ENCODE assay signal across 8 mouse cellular contexts in genomic region chr17:31658468-31659185, GRCm38 (mm10). TPM values are rescaled to one million over a fixed set of nuclear protein-coding genes. Genes with fewer than 3 reads are reported as not detected.
DNase-seq lines count a peak whose midpoint lies in the region; ATAC-seq and TF ChIP-seq lines count a peak whose summit lies in the region.

Gene U2af1 (minus strand): TSS chr17:31658892.

- no peaks in the 10 kb centered on the region for H3K27me3 ChIP-seq in forebrain, embryonic 15.5 days

- TF ChIP-seq CTCF in lung, adult 2 months (IDR thresholded peaks at IDR 0.05; ENCODE audit: insufficient read depth, low read length) = no peak

- peak within 1 kb of the TSS; percentile 91 for H3K27ac ChIP-seq in ES-E14 (ENCODE audit: insufficient read depth, low read depth, low read length, poor library complexity, severe bottlenecking)
- H3K27ac ChIP-seq in forebrain, embryonic 15.5 days (replicated peaks) = peak within 1 kb of the TSS; percentile 88

- peak; percentile 93 for DNase-seq in ES-E14 (ENCODE audit: low read depth, low spot score)
- DNase-seq in cerebellum, adult 11-12 months = peak; percentile 97
- peak; percentile 97 for DNase-seq in heart, postnatal 25 days (ENCODE audit: low spot score)
- peak; percentile 98 for DNase-seq in layer of hippocampus, adult 18-20 months (ENCODE audit: low spot score in 2 of 2)
- DNase-seq in lung, adult 2 months = peak; percentile 97
- peak; percentile 94 to 95 for DNase-seq in thymus, adult 18-20 months

- in situ Hi-C loops in ES-E14 (cut with MboI; ENCODE audit: low sequenced_read_pairs in 2 of 2, unreplicated experiment in 2 of 2) = no loop called here

- intact Hi-C loops in heart, postnatal 25 days (cut with DNase I) = loop anchor here (2.0 to 5.0 kb wide), 2 partner anchors 92 to 146 kb away; no protein-coding TSS in a partner anchor

- peak; percentile 98 for ATAC-seq in forebrain, embryonic 15.5 days (replicated peaks)
- ATAC-seq in neutrophil, adult 5-6 weeks (ENCODE audit: extremely low read depth, insufficient number of reproducible peaks, low FRiP score, poor library complexity, severe bottlenecking) = peak; percentile 99

- H3K4me1 ChIP-seq in ES-E14 (ENCODE audit: control insufficient read depth in 2 of 2, insufficient read depth in 2 of 2, low read length in 2 of 2, poor library complexity in 1 of 2) = peaks cover 0 to 13% of the 10 kb centered on the region in 2 experiments; a peak in 1 of 4 replicates
- H3K4me1 ChIP-seq in forebrain, embryonic 15.5 days = peaks cover 39% of the 10 kb centered on the region
- H3K4me1 ChIP-seq in lung, adult 2 months (ENCODE audit: control insufficient read depth, insufficient read depth, low read length) = peaks cover 11% of the 10 kb centered on the region; the same call in 1 of the 2 replicates

- H3K4me2 ChIP-seq in forebrain, embryonic 15.5 days (replicated peaks) = peak within 1 kb of the TSS; percentile 82

- peak; percentile 74 for TF ChIP-seq POLR2A in lung, adult 2 months (IDR thresholded peaks at IDR 0.05; ENCODE audit: borderline replicate concordance, extremely low read depth, low read depth, low read length)

- H3K36me3 ChIP-seq in ES-E14 (ENCODE audit: control insufficient read depth, insufficient read depth, low read length, poor library complexity, severe bottlenecking) = peaks cover 25% of the 10 kb centered on the region
- peaks cover 21% of the 10 kb centered on the region for H3K36me3 ChIP-seq in forebrain, embryonic 15.5 days

- peak within 1 kb of the TSS; percentile 99 for H3K9ac ChIP-seq in ES-E14 (ENCODE audit: insufficient read depth, low read depth, low read length, poor library complexity, severe bottlenecking)
- H3K9ac ChIP-seq in forebrain, embryonic 15.5 days (replicated peaks) = peak within 1 kb of the TSS; percentile 81

- H3K4me3 ChIP-seq in ES-E14 (ENCODE audit: insufficient read depth in 1 of 2, low read depth in 1 of 2, low read length in 2 of 2, poor library complexity in 1 of 2, severe bottlenecking in 1 of 2) = peak within 1 kb of the TSS; percentile 85 to 98
- H3K4me3 ChIP-seq in forebrain, embryonic 15.5 days = peak within 1 kb of the TSS; percentile 62
- peak within 1 kb of the TSS; percentile 87 for H3K4me3 ChIP-seq in lung, adult 2 months (replicated peaks; ENCODE audit: extremely low read depth, low read depth, low read length)

- WGBS in forebrain, embryonic 15.5 days = under 1% methylated on average over 71 of the region's 77 CpGs
- under 1% methylated on average over 76 of the region's 77 CpGs for WGBS in lung, adult 2 months

- no peaks in the 10 kb centered on the region for H3K9me3 ChIP-seq in ES-E14 (ENCODE audit: control insufficient read depth, insufficient read depth, low read depth, low read length)
- no peaks in the 10 kb centered on the region for H3K9me3 ChIP-seq in forebrain, embryonic 15.5 days

TF ChIP-seq in ES-E14, 5 proteins besides CTCF, POLR2A, EP300 and RAD21:
- no peak for TF ChIP-seq CHD2 (IDR thresholded peaks at IDR 0.05; ENCODE audit: low read depth, low read length)
- no peak for TF ChIP-seq ZC3H11A (IDR thresholded peaks at IDR 0.05; ENCODE audit: borderline replicate concordance, low read depth, low read length)
- TF ChIP-seq HCFC1 (IDR thresholded peaks at IDR 0.05; ENCODE audit: borderline replicate concordance, insufficient read depth, low read length) = peak; percentile 79
- TF ChIP-seq ZNF384 (IDR thresholded peaks at IDR 0.05; ENCODE audit: low read depth, low read length) = no peak
- no peak for TF ChIP-seq MAFK (IDR thresholded peaks at IDR 0.05; ENCODE audit: insufficient read depth, low read depth, low read length)

RNA-seq across cellular contexts. Expression of gene U2af1, which starts in this region (rescaled TPM):
- 219 and 238 TPM in 2 replicates for total RNA-seq in ES-E14 (2012; rRNA removed)
- polyA plus RNA-seq in forebrain, embryonic 15.5 days (2015; fragmentation: Nextera tagmentation; extraction: Ambion mirVana) = 270 and 280 TPM in 2 replicates
- total RNA-seq in heart, postnatal 25 days (2021) = 10 to 100 TPM; 70.7 to 70.9 TPM
- 100 to 1,000 TPM; 123 to 125 TPM for total RNA-seq in layer of hippocampus, adult 18-20 months (2021)
- 35.1 and 49.0 TPM in 2 replicates for polyA plus RNA-seq in lung, adult 2 months (2012; rRNA removed)
- 84.4 and 96.3 TPM in 2 replicates for total RNA-seq in neutrophil, adult 5-6 weeks (2017)

Comparison
In these comparisons a context has a peak if more than half of its experiments do, and no peak if none do; other contexts are left out.
1. Peak in every context shown above with its lines: DNase-seq, ATAC-seq, H3K4me3 ChIP-seq and H3K27ac ChIP-seq.